9 mouse cellular contexts compared by ENCODE assay signal in the genomic region with DNA sequence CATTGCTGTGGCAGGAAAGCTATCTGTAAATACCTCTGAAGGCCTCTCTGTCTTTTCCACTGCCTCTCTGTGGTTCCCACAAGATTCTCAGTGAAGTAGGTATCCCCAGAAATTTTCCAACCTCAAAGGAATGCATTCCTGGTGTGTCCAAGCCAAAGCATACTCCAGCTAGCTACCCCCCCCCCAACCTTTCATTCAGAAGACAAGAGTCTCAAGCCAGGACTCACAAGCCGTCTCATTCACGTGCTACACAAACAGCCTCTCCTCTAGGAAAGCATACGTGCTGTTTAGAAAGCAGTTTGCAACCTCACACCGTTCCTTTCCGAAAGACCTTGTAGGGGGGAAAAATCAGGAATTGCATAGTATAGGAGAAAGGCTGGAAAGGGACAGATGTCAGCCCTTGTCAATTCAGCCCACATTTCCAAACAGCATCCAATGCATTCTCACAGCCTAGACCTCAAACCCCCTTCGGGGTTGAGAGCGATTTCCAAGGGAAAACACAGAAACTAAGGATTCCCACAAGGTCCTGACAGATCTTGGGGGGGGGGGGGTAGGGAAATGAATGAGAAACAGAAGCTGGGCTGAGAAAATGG. TPM values are rescaled to one million over a fixed set of nuclear protein-coding genes. Genes with fewer than 3 reads are reported as not detected.
A peak's percentile ranks its signal among the peaks of the same experiment; 100 is the strongest.
DNase-seq lines count a peak whose midpoint lies in the region; ATAC-seq lines count a peak whose summit lies in the region.
"Had no signal": no experiment of that assay in that cellular context is flagged by ENCODE, and none has a peak within 500 bp of the region (broad histone marks: within the 10 kb centered on the region; RNA-seq: fewer than 3 reads in every experiment).

No protein-coding gene starts in this region.

- peak; percentile 36 for ATAC-seq in forebrain, embryonic 15.5 days (replicated peaks)
- ATAC-seq in midbrain, embryonic 11.5 days (ENCODE audit: low FRiP score): no peak

- no peaks in the 10 kb centered on the region for H3K27me3 ChIP-seq in forebrain, embryonic 15.5 days
- no peaks in the 10 kb centered on the region for H3K27me3 ChIP-seq in midbrain, embryonic 11.5 days (ENCODE audit: control insufficient read depth, insufficient read depth, low read length)
- H3K27me3 ChIP-seq in heart, embryonic 10.5 days (ENCODE audit: insufficient read depth, poor library complexity, severe bottlenecking): peaks cover 21% of the 10 kb centered on the region

- peak overlapping the region; percentile 85 for H3K9ac ChIP-seq in forebrain, embryonic 15.5 days (replicated peaks)
- peak overlapping the region; percentile 72 for H3K9ac ChIP-seq in midbrain, embryonic 11.5 days (ENCODE audit: low read length)
- H3K9ac ChIP-seq: liver, embryonic 14.5 days had no signal

- H3K4me1 ChIP-seq in forebrain, embryonic 15.5 days: peaks cover 22% of the 10 kb centered on the region
- H3K4me1 ChIP-seq in midbrain, embryonic 11.5 days (ENCODE audit: control insufficient read depth, insufficient read depth, low read length): peaks cover 3% of the 10 kb centered on the region
- H3K4me1 ChIP-seq in heart, embryonic 10.5 days: peaks cover 7% of the 10 kb centered on the region

- H3K4me2 ChIP-seq in forebrain, embryonic 15.5 days (replicated peaks): peak overlapping the region; percentile 50
- H3K4me2 ChIP-seq in midbrain, embryonic 11.5 days: peak overlapping the region; percentile 44

- H3K27ac ChIP-seq in forebrain, embryonic 15.5 days (replicated peaks): peak overlapping the region; percentile 90
- H3K27ac ChIP-seq in midbrain, embryonic 11.5 days (ENCODE audit: low read depth, low read length): peak overlapping the region; percentile 58
- no peak overlapping the region for H3K27ac ChIP-seq in heart, embryonic 10.5 days
- H3K27ac ChIP-seq: liver, embryonic 14.5 days had no signal

- H3K36me3 ChIP-seq in forebrain, embryonic 15.5 days: no peaks in the 10 kb centered on the region
- H3K36me3 ChIP-seq in midbrain, embryonic 11.5 days (ENCODE audit: control insufficient read depth, insufficient read depth, low read length): no peaks in the 10 kb centered on the region
- no peaks in the 10 kb centered on the region for H3K36me3 ChIP-seq in heart, embryonic 10.5 days

- H3K9me3 ChIP-seq in forebrain, embryonic 15.5 days: no peaks in the 10 kb centered on the region
- H3K9me3 ChIP-seq in midbrain, embryonic 11.5 days (ENCODE audit: control insufficient read depth, low read length): no peaks in the 10 kb centered on the region
- H3K9me3 ChIP-seq in heart, embryonic 10.5 days: no peaks in the 10 kb centered on the region

- 6% methylated on average over 7 of the region's 7 CpGs for WGBS in forebrain, embryonic 15.5 days
- WGBS in midbrain, embryonic 11.5 days: 14% methylated on average over 7 of the region's 7 CpGs
- 24% methylated on average over 7 of the region's 7 CpGs for WGBS in heart, embryonic 10.5 days

- peak; percentile 43 for DNase-seq in cerebellum, adult 9-11 months
- DNase-seq in cerebellum, adult 11-12 months: no peak
- DNase-seq in MN1 (ENCODE audit: low spot score): peak; percentile 21
- no peak for DNase-seq in midbrain, embryonic 11.5 days (ENCODE audit: low spot score, missing footprints)
- DNase-seq in heart, embryonic 10.5 days (ENCODE audit: low spot score): no peak
- no peak for DNase-seq in kidney, adult 8-10 months
- DNase-seq in urinary bladder, postnatal 25 days (ENCODE audit: low spot score): no peak

- H3K4me3 ChIP-seq in forebrain, embryonic 15.5 days: peak overlapping the region; percentile 68
- H3K4me3 ChIP-seq in midbrain, embryonic 11.5 days (ENCODE audit: low read depth, low read length): peak overlapping the region; percentile 49
- H3K4me3 ChIP-seq in heart, embryonic 10.5 days: no peak overlapping the region

RNA-seq across cellular contexts. Expression of a gene that starts 0.9 kb away (rescaled TPM):
- polyA plus RNA-seq in forebrain, embryonic 15.5 days (2015; fragmentation: Nextera tagmentation; extraction: Ambion mirVana): 81.8 and 87.2 TPM in 2 replicates
- polyA plus RNA-seq in midbrain, embryonic 11.5 days (2014; fragmentation: Nextera tagmentation; extraction: Ambion mirVana): 21.2 TPM in 2 replicates
- 0.23 and 0.46 TPM in 2 replicates for polyA plus RNA-seq in heart, embryonic 10.5 days (2016; fragmentation: Nextera tagmentation; extraction: Ambion mirVana)
- polyA plus RNA-seq: liver, embryonic 14.5 days had no signal

RNA-seq across cellular contexts. Expression of a gene that starts 25.3 kb away (rescaled TPM):
- polyA plus RNA-seq in forebrain, embryonic 15.5 days (2015; fragmentation: Nextera tagmentation; extraction: Ambion mirVana): 18.4 and 20.4 TPM in 2 replicates
- 9.8 and 11.0 TPM in 2 replicates for polyA plus RNA-seq in midbrain, embryonic 11.5 days (2014; fragmentation: Nextera tagmentation; extraction: Ambion mirVana)
- 9.9 and 10.2 TPM in 2 replicates for polyA plus RNA-seq in heart, embryonic 10.5 days (2016; fragmentation: Nextera tagmentation; extraction: Ambion mirVana)

RNA-seq across cellular contexts. Expression of a gene that starts 37.5 kb away (rescaled TPM):
- 6.2 and 7.3 TPM in 2 replicates for polyA plus RNA-seq in forebrain, embryonic 15.5 days (2015; fragmentation: Nextera tagmentation; extraction: Ambion mirVana)
- polyA plus RNA-seq in midbrain, embryonic 11.5 days (2014; fragmentation: Nextera tagmentation; extraction: Ambion mirVana): 13.8 and 14.0 TPM in 2 replicates
- polyA plus RNA-seq in heart, embryonic 10.5 days (2016; fragmentation: Nextera tagmentation; extraction: Ambion mirVana): 13.0 and 13.2 TPM in 2 replicates

RNA-seq across cellular contexts. Expression of a gene that starts 39.7 kb away (rescaled TPM):
- 22.7 and 25.8 TPM in 2 replicates for polyA plus RNA-seq in forebrain, embryonic 15.5 days (2015; fragmentation: Nextera tagmentation; extraction: Ambion mirVana)
- polyA plus RNA-seq in midbrain, embryonic 11.5 days (2014; fragmentation: Nextera tagmentation; extraction: Ambion mirVana): 30.0 and 35.1 TPM in 2 replicates
- 68.1 and 70.9 TPM in 2 replicates for polyA plus RNA-seq in heart, embryonic 10.5 days (2016; fragmentation: Nextera tagmentation; extraction: Ambion mirVana)

RNA-seq across cellular contexts. Expression of a gene that starts 55.8 kb away (rescaled TPM):
- 1.6 and 3.0 TPM in 2 replicates for polyA plus RNA-seq in forebrain, embryonic 15.5 days (2015; fragmentation: Nextera tagmentation; extraction: Ambion mirVana)
- 1.6 and 1.7 TPM in 2 replicates for polyA plus RNA-seq in midbrain, embryonic 11.5 days (2014; fragmentation: Nextera tagmentation; extraction: Ambion mirVana)
- polyA plus RNA-seq in heart, embryonic 10.5 days (2016; fragmentation: Nextera tagmentation; extraction: Ambion mirVana): 5.8 and 11.7 TPM in 2 replicates

Comparison
In these comparisons a context has a peak if more than half of its experiments do, and no peak if none do; other contexts are left out.
1. DNase-seq: peak in cerebellum, adult 9-11 months (single experiment) and MN1 (single experiment); none in cerebellum, adult 11-12 months (single experiment), midbrain, embryonic 11.5 days (single experiment), heart, embryonic 10.5 days (single experiment), kidney, adult 8-10 months (0 of 2) and urinary bladder, postnatal 25 days (single experiment).
2. RNA of a gene that starts 0.9 kb away (polyA plus RNA-seq): 81.8 to 87.2 TPM in forebrain, embryonic 15.5 days and 21.2 TPM in midbrain, embryonic 11.5 days; 0.23 to 0.46 TPM in heart, embryonic 10.5 days; every median in the first group is over 10 times any median in the second.